In the genomic region with DNA sequence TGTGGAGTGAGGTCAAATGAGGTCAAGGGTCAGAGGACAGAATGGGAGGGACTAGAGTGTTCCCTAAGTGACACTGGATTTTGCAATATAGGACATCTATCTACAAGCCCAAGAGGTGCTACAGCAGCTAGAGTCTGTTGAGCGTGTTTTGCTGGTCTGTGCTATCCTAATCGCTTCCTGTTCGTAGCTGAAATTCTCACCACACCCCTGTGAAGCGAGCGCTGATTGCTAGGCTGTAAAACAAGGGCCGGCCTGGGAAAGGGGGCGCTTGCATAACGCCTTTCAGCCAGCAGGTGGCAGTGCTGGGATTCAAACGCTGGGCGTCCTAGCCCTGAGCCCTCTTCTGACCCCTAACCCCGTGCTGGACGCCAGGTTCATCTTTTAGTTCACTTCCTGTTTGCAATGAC, we compare ENCODE assay signal across 1 mouse cellular context.
TF ChIP-seq lines count a peak whose summit lies in the region.

No protein-coding gene starts in this region.

TF ChIP-seq in CH12.LX, 34 proteins besides CTCF, POLR2A, EP300 and RAD21 (continued from another document):
- TF ChIP-seq KAT2A (IDR thresholded peaks at IDR 0.05; ENCODE audit: insufficient replicate concordance, low read length) (no peak), TCF12 (IDR thresholded peaks at IDR 0.05; ENCODE audit: low read depth, low read length) (no peak)
TF ChIP-seq in CH12.LX: peak in this region for 8.
